Mouse (Mus musculus) G1E-ER4 (cell line): ENCODE results near the gene Fbxo42. TPM values are rescaled to one million over a fixed set of nuclear protein-coding genes. Genes with fewer than 3 reads are reported as not detected.
A peak's percentile ranks its signal among the peaks of the same experiment; 100 is the strongest.

Source experiments
- GATA1 ChIP-seq: IDR thresholded peaks from one replicate; pipeline ENCODE4 v1.8.0; 2012; ENCODE audit warnings: low read length, inconsistent platforms
- polyA plus RNA-seq: library from polyadenylated mRNA; stranded (reverse); fragments of >175 nt; gene quantifications from 2 replicates; pipeline ENCODE4 v1.2.3, GENCODE M21; 2012

Fbxo42 gene
- polyA plus RNA-seq, 1 experiment, result 14.9 TPM

GRCm38 (mm10) chr4:141159666-141160065 lies 12.0 kb downstream of the Fbxo42 start:
- TF ChIP-seq GATA1, result no peak

GRCm38 (mm10) chr4:141160193-141160592 lies 12.5 kb downstream of the Fbxo42 start:
- no peak for TF ChIP-seq GATA1

DNA sequence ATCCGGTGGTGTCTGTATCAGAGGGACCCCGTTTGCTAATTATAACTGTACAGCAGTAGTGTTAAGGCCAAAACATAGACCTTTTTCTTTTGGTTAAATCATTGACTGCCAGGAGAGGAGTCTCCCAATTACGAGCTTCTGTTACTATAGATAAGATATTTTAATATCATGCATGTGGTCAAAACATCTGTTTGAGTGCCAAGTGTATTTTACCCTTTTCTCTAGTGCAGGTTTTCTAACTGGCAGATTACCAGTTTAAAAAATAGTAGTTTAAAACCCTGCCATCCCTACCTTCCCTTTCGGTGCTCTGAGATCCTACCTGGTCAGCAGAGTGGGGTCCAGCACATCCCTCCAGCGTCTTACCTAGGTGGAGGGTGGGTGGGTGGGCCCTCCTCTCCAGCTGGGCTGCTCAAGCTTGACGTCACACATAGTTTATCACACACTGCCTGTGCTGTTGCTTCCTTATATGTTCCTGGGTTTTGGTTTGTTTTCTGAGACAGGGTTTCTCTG lies 14.0 kb downstream of the Fbxo42 start:
- TF ChIP-seq GATA1, result peak; percentile 68

DNA sequence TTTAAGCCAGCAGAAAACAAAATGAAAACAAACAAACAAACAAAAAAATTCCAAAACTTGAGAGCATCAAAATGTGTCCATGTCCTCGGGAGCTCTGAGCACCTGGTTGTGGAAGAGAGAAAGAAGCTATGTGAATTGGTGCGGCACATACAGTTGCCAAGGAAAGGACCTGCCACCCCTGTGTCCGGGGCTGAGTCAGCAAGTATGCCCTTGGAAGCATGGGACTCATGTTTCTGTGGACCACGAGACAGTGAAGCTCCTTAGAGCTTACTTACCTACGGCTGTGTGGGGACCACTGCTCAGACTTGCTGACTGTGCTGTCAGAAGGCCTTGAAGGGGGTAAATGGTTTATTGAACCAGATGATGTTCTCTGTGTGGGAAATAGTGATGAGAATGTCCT lies 16.0 kb downstream of the Fbxo42 start:
- no peak for TF ChIP-seq GATA1

DNA sequence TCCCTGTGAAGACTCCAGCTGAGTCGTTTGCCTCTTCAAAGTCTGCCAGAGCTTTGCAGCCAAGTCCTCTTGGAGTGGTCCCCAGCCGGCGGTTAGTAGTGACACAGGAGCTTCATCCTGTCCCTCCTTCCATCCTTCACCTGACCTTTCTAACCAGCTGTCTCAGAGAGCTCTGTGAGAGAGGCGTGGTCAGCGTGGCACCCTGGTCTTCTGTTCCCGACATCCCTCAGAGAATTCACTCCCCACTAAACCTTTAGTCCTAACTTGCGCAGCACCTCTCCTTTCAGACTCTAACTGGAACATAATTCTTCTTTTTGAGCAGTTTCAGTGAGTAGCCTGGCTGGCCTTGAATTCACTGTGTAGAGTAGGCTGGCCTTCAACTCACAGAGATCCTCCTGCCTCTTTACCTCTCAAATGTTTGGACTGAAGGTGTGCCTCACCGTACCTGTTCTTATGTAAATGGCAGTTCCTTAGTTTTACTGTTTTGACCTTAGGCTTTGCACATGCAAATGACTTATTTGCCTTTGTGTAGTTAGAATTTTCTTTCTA lies 18.1 kb downstream of the Fbxo42 start:
- TF ChIP-seq GATA1, result no peak

- no peak for TF ChIP-seq GATA1
Measured at GRCm38 (mm10) chr4:141167156-141167555, 19.4 kb downstream of the Fbxo42 start.

DNA sequence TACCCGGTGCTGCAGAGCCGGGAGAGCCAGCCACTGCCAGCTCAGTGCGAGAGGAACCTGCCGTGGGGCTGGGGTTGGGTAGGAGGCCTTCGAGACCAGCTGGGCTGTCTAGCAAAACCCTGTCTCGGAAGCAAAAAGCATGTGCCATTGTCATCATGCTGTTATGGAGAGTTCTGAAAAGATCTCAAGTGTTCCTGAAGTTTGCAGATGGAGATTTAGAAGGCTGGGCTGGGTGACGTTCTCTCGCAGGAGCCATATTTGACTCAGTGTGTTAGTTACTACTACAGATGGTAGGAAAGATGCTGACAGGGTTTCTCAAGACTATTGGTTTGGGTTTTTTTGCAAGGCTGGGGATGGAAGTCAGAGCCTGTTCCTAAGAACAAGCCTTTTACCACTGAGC lies 24.4 kb downstream of the Fbxo42 start:
- no peak for TF ChIP-seq GATA1

- TF ChIP-seq GATA1, result no peak
Measured at GRCm38 (mm10) chr4:141175783-141176182, 28.1 kb downstream of the Fbxo42 start.

- TF ChIP-seq GATA1, result no peak
Measured at GRCm38 (mm10) chr4:141176328-141176838, 28.7 kb downstream of the Fbxo42 start.

DNA sequence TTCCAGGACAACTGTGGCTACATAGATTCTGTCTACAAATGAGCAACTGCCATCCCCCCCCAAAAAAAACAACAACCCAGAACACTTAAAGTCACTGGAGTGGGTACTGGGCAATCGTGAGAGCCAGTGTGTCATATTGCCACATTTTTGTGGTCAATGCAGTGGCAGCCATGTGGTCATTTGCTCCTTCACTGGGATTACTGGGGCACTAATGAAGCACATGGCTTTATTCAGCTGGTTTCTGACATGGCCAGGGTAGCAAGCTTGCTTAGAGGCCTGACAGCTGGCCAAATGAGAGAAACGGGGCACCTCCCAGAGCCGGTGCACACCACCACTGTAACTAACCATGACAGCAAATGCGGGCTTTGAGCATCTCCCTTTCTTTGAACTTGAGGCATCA lies 30.8 kb downstream of the Fbxo42 start:
- TF ChIP-seq GATA1, result no peak

DNA sequence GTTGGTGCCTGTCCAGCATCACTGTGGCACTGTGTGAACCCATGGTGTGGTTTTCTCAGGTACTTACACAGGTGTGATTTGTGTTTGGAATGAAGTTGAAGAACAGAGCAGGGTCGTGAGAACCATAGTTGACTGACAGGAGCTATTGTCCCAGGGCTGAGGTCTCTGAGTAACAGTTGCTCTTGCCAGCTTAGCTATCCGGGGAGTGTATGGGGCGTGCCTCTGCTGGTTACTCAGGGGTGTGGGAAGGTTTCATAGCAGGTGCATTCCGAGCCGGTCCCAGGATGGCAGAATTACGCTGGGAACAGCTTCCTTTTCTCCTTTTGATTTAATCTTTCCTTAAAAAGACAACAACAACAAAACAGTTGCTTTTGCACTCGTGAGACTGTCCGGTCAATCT lies 33.1 kb downstream of the Fbxo42 start:
- TF ChIP-seq GATA1, result no peak

DNA sequence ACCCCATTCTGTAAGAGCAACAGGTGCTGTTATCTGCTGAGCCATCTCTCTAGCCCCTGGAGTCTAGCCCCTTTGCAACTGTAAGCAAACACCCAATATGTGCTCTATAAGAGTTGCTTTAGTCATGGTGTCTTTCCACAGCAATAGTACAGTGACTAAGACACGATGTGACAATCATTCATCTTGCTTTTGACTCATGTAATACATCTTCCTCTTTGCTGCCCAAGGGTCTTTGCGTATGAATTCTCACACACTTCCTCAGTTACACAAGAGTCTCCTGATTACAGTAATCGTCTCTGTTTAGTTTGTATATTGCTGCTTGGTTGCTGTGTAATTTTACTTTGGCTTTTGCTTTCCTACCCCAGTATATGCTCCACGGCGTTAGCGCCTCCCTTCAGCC lies 34.3 kb downstream of the Fbxo42 start:
- TF ChIP-seq GATA1, result no peak

DNA sequence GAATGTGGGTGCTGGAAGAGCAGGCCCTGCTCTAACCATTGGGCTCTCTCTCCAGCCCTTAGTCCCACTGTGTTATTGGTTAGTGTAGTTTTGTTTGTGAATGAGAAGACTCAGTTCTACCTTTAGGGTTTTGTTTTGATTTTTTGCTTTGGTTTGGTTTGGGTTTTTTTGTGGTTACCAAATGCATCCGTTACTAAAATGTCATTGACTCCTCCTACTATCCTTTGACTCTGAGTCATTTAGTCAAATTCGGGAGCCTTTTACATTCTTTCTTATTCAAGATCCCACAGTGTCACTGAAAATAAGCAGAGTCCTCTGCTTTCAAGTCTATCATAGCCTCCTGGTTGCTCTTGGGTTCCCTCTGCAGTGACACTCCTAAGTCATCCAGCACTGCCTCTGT lies 36.2 kb downstream of the Fbxo42 start:
- no peak for TF ChIP-seq GATA1

DNA sequence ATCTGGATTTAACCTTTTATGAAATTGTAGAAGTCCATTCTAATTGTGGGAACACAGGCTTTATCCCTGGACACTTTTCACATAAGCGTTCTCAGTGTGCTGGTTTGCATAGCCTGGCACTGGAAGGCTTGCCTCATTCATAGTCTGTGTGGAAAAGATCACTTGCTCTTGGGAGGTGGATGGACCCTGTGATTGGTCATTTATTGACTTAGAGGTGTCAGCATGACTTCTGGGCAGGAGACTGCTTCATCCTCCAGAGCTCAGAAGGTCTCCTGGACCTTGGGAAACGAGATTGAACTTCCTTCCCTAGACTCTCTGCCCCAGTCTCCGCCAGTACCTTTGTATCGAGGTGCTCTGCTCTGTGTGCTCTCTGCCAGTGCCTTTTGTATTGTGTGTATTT lies 36.7 kb downstream of the Fbxo42 start:
- TF ChIP-seq GATA1, result no peak

DNA sequence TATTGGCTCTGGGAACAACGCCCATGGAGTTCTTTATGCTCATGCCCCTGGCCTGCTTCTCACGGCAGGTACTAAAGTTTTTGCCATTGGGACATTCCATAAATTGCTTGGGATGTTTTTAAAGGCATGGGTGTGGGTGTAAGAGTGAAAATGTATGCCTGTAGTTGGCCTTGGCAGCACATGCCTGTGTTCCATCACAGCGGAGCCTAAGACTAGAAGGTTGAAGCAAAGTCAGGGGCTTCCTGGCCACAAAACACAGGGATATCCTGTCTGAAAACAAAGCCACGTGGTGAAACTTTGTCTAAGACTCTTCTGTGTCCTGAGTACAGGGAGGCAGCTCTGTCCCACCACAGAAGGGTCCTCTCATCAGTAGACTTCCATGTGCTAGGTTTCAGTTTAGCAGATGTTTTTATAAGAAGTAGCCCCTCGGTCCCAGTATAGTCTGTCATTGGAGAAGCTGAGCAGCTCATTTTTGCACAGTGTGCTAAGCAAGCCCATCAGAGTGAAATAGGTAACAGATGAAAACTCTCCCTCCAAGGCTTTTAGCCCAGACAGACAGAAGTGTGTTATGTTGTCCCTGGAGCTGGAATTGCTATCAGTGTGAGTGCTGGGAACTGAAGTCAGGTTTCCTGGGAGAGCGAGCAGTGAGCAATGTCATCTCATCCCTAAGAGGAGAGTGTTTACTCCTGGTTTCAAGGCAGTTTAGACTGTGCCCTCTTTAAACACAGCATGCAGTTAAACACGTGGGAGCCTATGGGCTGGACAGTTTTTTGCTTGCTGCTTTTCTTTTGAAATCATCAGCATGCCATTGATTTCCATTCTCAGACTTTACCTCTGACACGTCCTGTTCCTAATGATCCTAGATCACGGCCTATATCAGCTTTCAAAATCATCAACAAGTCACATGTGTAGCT lies 39.5 kb downstream of the Fbxo42 start:
- TF ChIP-seq GATA1, result no peak

DNA sequence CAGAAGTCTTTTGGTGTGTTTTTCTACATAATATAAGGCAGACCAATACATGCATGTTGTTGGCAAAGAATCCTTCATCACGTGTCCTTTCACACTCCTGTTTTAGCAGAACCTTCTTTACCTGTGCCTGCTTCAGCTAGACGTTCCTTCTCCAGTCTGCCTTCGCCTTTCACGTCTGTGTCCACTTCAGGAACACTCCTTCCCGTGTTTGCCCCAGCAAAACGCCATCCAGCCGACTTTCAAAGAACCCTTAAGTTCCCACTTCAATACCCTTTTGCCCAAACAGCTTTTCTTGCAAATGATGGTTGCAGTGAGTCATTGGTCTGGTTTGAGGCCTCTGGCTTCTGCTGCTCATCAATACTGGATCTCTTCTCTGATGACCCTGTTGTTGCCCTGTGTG lies 43.6 kb downstream of the Fbxo42 start:
- TF ChIP-seq GATA1, result no peak

GRCm38 (mm10) chr4:141194553-141194952 lies 46.8 kb downstream of the Fbxo42 start:
- TF ChIP-seq GATA1, result no peak
